Mouse (Mus musculus) left cerebral cortex, postnatal 10 days (tissue): Measurements from ENCODE around the gene Prkcz. TPM values are rescaled to one million over a fixed set of nuclear protein-coding genes. Genes with fewer than 3 reads are reported as not detected.
A peak's percentile ranks its signal among the peaks of the same experiment; 100 is the strongest.

Experiments
- DNase-seq, 2 experiments: peaks; one replicate each; pipeline ENCODE4 v3.0.0; 2021 to 2022; ENCODE audit warnings: low spot score in 2 of 2, mixed read lengths in 1 of 2; ENCODE audit errors: extremely low spot score in 1 of 2
- intact Hi-C: fragments of 180-260 bp; cut with DNase I; formaldehyde crosslinking; loops from one replicate; pipeline ENCODE4 v1.15.1; 2025
- total RNA-seq, 2 experiments: library from RNA; stranded (reverse); gene quantifications; 2 replicates each; pipeline ENCODE4 v1.2.3; 2021

The Prkcz gene
- total RNA-seq, 2 experiments from 2014 or later: 174 to 187 TPM

- intact Hi-C loops: no loop called here
- peak in 1 of 2 experiments; percentile 66 for DNase-seq
Observed at GRCm38 (mm10) chr4:155234371-155235310, 126.5 kb downstream of the Prkcz start.

- peak; percentile 78 to 88 for DNase-seq
- intact Hi-C loops: no loop called here
Observed at GRCm38 (mm10) chr4:155233878-155234277, 127.3 kb downstream of the Prkcz start.

GRCm38 (mm10) chr4:155228461-155228860 is 132.7 kb downstream of the Prkcz start:
- intact Hi-C loops: no loop called here
- no peak for DNase-seq

GRCm38 (mm10) chr4:155227986-155228385 is 133.2 kb downstream of the Prkcz start:
- intact Hi-C loops: no loop called here
- no peak for DNase-seq

GRCm38 (mm10) chr4:155225918-155226317 is 135.2 kb downstream of the Prkcz start:
- intact Hi-C loops: no loop called here
- no peak for DNase-seq

DNA sequence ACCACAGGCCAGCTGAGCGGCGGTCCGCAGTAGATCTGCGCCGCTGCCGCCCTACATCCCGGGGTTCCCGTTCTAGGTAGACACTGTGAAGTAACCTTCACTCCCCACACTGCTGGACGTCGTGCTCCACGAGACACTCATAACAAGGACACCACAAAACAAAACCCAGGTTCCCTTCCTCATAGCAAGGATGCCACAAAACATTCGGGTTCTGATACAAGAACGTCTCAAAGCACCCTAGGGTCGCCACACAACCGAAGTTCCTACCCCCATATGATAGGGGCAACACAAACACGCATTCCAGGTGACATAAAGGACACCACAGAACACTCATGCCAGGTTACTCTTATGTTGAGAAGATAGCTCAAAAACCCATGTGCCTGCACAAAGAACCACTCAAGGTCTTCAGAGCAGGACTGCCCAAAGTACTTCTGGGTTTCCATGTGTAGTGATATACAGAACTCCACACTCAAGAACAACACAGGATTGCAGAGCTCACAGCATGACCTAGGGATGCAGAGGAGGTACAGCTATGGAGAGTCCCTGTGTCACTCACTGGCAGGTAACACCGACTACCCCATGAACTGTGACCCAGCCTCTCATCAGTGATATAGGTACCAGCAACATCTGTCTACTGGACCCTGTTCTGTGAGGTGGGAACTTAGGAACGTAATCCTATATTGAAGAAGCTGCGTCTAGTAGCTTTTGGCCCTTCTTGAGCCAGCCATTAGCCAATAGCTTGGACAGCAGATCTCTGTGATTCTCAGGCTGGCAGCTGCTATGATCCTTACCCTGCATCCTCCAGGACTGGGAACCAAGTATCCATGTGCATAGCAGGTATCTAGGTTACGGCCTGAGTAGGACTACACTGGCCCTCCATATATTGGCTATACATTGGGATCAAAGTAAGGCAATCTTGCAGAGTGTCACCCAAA is 137.3 kb downstream of the Prkcz start:
- no peak for DNase-seq
- intact Hi-C loops: no loop called here

- intact Hi-C loops: no loop called here
- peak; percentile 99 for DNase-seq
Observed at GRCm38 (mm10) chr4:155222841-155223593, 138.1 kb downstream of the Prkcz start.

GRCm38 (mm10) chr4:155222552-155222840 is 138.7 kb downstream of the Prkcz start, which contains the start of gene Ski:
Ski (minus strand) TSS chr4:155222592.
- no peak for DNase-seq
- intact Hi-C loops: no loop called here

GRCm38 (mm10) chr4:155221599-155222551 is 139.3 kb downstream of the Prkcz start:
- peak; percentile 60 to 88 for DNase-seq
- intact Hi-C loops: loop anchor here (2.0 kb wide), 1 partner anchor 27 kb away; the partner anchor contains the start of gene Faap20

DNA sequence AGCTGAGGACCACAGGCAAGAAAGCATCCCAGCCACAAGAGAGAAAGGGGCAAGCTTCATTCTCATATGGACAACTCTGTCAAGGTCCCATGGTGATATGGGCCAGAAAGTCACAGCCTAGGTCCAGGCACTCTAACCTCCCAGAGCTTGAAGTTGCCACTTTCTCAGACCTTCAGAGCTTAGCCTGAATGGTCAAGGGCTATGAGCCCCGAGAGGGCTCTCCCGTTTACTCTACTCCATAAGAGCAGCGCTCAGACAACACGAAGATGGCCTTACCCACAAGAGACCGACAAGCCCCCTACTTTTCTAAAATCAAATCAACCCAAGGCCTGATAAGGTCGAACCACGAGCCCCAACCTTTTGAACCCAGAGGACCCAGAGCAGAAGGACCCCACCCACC is 140.1 kb downstream of the Prkcz start:
- DNase-seq: no peak
- intact Hi-C loops: loop anchor here (2.0 kb wide), 1 partner anchor 28 kb away; the partner anchor contains the start of gene Faap20

GRCm38 (mm10) chr4:155220213-155221100 is 140.7 kb downstream of the Prkcz start:
- intact Hi-C loops: loop anchor here (2.0 kb wide), 1 partner anchor 28 kb away; the partner anchor contains the start of gene Faap20
- peak in 1 of 2 experiments; percentile 65 for DNase-seq

GRCm38 (mm10) chr4:155219271-155220212 is 141.6 kb downstream of the Prkcz start:
- peak in 1 of 2 experiments; percentile 21 for DNase-seq
- intact Hi-C loops: loop anchor here (2.0 to 5.0 kb wide), 3 partner anchors 29 to 67 kb away; partner anchors contain the start of gene Faap20

GRCm38 (mm10) chr4:155218104-155218732 is 142.9 kb downstream of the Prkcz start:
- intact Hi-C loops: loop anchor here (5.0 kb wide), 2 partner anchors 41 to 66 kb away; no protein-coding TSS in a partner anchor
- peak in 1 of 2 experiments; percentile 27 for DNase-seq

GRCm38 (mm10) chr4:155217241-155218103 is 143.7 kb downstream of the Prkcz start:
- intact Hi-C loops: loop anchor here (5.0 kb wide), 2 partner anchors 40 to 65 kb away; no protein-coding TSS in a partner anchor
- peak in 1 of 2 experiments; percentile 46 for DNase-seq
